Mouse (Mus musculus) spleen, postnatal 14 days (tissue): ENCODE measurements around the gene Cntnap2.

Source experiments
- DNase-seq, 2 experiments: peaks; one replicate each; pipeline ENCODE4 v3.0.0; 2021 to 2022; ENCODE audit warnings: low spot score in 2 of 2

Cntnap2 gene

GRCm38 (mm10) chr6:47304848-47305490 is 2245.8 kb downstream of the Cntnap2 start:
- DNase-seq, result no peak

DNA sequence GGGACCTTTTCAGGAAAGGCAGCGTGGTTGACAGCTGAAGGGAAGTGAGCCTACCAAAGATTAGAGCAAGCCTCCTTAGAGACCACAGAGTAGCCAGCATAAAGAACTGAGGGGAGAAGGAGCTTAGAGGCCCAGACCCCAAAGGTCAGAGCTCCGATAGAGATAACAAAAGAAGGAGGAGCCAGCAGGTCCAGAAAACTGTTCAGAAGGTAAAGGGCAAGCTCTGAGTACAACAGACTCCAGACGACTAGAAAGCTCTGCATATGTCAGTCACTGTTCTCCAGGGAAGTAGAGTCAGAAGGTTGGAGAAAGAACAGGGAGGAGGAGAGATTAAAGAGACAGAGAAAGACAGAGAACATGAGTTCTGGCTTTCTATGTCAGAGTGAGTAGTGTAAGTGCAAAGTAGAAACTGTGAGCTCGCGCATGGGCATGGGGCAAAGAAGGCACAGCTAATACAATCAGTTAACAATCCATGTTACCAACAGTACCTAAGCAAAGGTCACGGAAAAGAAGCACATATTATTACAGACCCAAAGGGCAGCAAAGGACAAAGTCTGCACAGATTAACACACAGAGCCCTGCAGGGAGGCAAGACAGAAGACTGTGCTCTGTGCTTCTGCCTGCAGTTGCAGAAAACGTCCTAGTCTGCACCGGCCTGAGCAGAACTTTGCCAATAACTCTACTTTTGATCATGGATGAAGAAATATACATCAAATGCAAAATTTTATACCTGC is 2247.1 kb downstream of the Cntnap2 start:
- no peak for DNase-seq

DNA sequence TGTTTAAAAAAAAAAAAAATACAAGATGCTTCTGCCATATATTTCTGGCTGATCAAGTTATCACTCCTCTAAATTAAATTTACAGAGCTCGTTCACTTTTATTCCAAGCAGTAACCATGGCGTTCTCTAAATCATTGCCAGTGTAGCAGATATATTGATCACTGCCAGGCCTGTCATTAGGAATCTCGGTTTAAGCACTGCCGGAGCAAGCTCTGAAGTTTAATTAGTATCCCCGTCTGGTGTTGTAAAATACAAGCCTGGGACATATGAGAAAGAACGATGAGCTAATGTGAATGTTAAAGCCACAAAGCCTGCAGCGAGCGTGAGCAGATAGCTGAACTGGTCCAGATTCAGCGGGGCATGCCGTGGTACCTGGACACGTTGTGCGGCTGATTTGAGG is 2247.8 kb downstream of the Cntnap2 start:
- DNase-seq, result no peak

- no peak for DNase-seq
Observed at GRCm38 (mm10) chr6:47314507-47315334, 2255.6 kb downstream of the Cntnap2 start.

DNA sequence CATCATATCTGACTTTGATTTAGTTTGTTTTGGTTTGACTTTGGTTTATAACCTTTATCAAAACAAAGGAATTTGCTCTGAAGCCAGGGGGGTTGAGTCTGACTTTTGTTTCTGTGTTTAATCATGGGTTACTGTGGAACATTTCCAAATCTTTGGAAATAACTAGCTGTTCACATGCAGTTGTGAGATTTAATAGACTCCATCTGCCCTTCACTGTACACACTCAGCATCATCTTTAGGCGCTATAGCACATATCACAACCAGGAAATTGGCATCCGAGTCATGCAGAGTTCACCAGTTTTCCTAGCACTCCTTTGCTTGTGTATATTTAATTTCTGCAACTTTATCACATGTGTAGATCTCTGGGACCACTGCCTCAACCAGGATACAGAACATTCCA is 2256.3 kb downstream of the Cntnap2 start:
- DNase-seq, result no peak

DNA sequence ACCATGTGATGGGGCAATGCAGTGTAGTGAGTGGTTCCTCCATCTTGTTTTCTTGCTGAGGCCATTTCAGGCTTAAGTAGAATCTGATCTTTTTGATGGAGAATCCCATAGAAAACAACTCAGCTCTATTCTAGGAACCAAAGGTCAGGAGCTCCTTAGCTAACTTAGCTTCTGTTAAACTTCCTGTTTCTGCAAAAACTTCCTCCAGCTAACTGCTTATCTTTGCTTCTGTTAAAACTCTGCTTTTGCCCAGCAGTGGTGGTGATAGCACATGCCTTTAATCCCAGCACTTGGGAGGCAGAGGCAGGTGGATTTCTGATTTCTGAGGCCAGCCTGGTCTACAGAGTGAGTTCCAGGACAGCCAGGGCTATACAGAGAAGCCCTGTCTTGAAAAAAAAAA is 2258.1 kb downstream of the Cntnap2 start:
- no peak for DNase-seq

DNA sequence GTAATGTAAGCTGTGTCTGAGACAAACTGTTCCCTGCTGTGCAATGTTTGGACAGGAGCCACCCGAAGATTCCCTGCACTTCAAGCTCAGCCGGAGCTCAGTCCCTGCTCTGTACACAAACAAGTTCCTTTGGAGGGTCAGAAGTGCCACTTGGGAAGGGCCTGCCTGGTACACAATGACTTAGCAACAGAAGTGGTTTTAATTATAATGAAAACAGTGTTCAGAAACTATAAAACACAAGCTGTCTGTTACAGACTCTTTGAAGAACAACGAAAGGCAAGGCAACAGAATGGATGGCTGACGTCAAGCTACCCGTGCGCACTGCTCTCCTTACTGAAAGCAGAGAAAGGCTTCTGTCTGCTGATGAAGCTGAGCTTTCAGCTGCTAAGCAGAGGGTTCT is 2259.5 kb downstream of the Cntnap2 start:
- DNase-seq, result no peak

DNA sequence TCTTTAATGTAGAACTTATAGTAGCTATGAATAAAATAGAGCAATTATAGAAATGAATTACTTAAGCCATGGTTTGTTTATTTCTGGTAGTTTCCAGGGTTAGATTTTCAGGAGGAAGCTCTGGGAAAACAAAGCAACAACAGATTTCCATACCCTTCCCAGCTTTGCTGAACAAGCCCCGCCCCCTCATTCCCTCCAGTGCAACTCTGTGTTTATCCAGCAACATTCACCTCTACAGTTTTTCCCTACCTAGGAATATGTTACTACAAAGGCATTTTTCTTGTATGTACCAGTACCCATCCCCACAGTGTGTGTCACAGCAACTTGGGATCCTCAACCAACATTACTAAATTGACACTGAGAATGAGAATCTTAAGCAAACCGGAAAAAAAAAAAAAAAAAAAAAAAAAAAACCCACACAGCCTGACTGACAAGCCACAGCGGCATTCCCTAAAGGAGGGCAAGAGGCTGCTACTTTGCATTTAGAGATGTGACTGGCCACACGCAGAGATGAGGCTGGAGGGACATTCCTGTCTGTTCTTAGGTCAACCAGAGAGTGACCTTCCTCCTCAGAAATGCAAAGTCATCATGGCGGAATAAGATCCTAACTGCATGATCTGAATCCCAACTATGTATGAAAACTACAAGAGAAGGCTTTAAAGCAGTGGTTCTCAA is 2260.3 kb downstream of the Cntnap2 start:
- DNase-seq, result no peak

DNA sequence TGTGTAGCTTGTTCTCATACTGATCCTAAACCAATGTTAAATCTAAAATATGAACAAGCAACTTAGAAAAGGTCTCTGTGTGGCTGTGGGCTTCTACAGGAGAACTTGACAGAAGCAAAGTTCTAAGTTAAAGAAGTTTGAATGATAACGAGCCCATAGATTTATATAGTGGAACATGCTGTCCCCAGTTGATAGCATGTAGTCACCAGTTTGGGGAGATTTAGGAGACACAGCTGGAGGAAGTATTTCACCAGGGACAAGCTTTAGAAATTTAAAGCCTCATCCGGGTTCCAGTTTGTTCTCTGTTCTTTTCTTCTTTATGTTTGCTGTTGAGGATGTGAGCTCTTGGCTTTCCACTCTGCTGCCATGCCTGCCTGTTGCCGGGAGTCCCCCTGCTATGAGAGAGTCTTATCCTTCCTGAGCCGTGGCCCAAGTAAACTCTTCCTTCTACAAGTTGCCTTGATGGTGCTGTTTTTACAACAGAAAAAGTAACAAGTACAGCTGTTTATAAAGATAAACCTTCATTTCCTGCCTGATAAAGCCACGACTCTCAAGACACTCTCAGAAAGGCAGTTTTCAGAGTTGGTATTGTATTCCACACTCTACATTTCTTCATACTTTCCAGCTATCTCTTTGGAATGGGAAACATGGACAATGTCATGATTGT is 2264.1 kb downstream of the Cntnap2 start:
- no peak for DNase-seq

DNA sequence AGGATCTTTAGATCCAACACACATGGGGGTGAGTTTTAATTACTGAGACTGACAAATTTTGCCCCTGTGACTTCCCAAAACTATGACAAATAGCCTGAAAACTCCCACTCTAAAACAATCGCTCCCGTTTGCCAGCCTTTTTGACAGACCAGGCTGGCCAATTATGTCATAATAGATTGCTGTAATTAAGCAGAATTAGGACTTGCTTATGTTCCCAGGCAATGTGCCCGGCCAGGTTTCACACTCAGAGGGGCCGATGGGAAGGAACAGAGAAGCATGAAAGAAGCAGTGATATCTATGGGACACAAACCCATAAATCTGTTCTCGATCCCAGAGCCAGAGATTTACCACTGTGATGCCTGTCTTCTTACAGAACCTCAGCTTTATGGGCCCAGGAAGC is 2264.7 kb downstream of the Cntnap2 start:
- DNase-seq, result no peak

- no peak for DNase-seq
Observed at GRCm38 (mm10) chr6:47328281-47328680, 2269.1 kb downstream of the Cntnap2 start.

- DNase-seq, result no peak
Observed at GRCm38 (mm10) chr6:47329212-47329611, 2270.1 kb downstream of the Cntnap2 start.

- DNase-seq, result no peak
Observed at GRCm38 (mm10) chr6:47333016-47333415, 2273.9 kb downstream of the Cntnap2 start.

GRCm38 (mm10) chr6:47334377-47334776 is 2275.2 kb downstream of the Cntnap2 start:
- no peak for DNase-seq

DNA sequence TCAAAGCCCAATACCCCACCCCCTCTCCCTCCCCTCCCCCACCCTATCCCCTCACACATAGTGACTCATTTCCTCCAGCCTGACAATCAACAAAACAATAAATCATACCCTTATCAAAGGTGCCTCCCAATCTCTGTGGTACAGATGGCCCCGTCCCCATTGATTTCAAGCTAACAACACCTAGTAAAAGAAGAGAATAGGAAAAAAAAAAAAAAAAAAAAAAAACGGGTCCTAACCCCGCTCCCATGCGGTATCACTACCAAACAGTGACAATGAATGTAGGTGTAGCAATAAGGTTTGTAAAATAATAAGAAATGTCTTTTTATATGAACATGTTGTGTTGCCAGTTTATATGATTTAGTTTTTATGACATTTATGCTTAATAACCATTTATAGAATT is 2278.1 kb downstream of the Cntnap2 start:
- no peak for DNase-seq

DNA sequence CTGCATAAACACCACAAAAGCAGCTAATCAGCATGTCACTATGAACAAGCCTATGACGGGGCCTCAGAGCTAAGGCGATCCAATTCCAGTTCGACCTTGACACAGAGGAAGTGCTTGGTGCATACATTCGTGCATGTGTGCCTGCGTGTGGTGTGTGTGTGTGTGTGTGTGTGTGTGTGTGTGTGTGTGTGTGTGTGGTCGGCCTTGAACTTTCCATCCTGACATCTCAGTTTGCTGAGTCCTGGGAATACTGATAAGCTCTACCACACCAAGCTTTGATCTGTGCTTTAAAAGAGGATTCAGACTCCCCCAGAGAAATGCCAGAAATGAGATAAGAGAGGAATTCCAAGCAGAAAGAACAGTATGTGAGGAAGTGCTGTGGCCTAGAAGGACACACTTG is 2279.0 kb downstream of the Cntnap2 start:
- no peak for DNase-seq

- DNase-seq, result no peak
Observed at GRCm38 (mm10) chr6:47340813-47341502, 2281.8 kb downstream of the Cntnap2 start.

- DNase-seq, result no peak
Observed at GRCm38 (mm10) chr6:47341503-47341884, 2282.3 kb downstream of the Cntnap2 start.

DNA sequence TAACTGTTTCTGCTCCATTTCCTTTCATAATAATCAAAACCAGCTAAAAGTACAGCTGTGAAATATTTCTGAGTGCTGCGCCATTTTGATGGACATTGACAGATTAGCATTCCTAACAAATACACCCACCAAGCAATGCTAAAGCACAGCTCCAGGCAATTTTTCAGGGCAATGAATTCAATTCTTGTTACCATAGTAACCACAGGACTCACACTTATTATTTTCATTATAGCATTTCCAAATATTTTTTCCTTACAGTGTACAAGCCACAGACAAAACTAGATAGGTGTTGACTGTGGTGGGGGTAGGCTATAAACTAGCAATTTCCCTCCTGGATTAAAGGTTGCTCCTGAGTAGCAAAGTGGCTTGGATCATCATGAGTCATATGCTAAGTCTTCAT is 2284.1 kb downstream of the Cntnap2 start:
- no peak for DNase-seq

GRCm38 (mm10) chr6:47344696-47345095 is 2285.5 kb downstream of the Cntnap2 start:
- DNase-seq, result no peak

- no peak for DNase-seq
Observed at GRCm38 (mm10) chr6:47350100-47350690, 2291.0 kb downstream of the Cntnap2 start.
